Mouse (Mus musculus) thymus, adult 2 months (tissue): ENCODE measurements around the gene Nfkb1. TPM values are rescaled to one million over a fixed set of nuclear protein-coding genes. Genes with fewer than 3 reads are reported as not detected.
A peak's percentile ranks its signal among the peaks of the same experiment; 100 is the strongest.

Source experiments
- DNase-seq: peaks from one replicate; pipeline ENCODE4 v3.0.0; 2021
- H3K27ac ChIP-seq: fragments of 200-500 bp; 2 replicates; pipeline ENCODE4 v1.5.1; 2012; ENCODE audit warnings: low read length, control low read depth; ENCODE audit not compliant: control insufficient read depth, insufficient read depth
- H3K27me3 ChIP-seq: fragments of 200-500 bp; 2 replicates; pipeline ENCODE4 v1.6.1; 2012; ENCODE audit warnings: mild to moderate bottlenecking, low read length, moderate library complexity, mixed read lengths; ENCODE audit not compliant: control insufficient read depth, insufficient read depth
- H3K36me3 ChIP-seq: fragments of 200-500 bp; 2 replicates; pipeline ENCODE4 v1.6.1; 2012; ENCODE audit warnings: mild to moderate bottlenecking, low read length, moderate library complexity; ENCODE audit not compliant: control insufficient read depth, insufficient read depth
- H3K4me1 ChIP-seq: fragments of 200-500 bp; replicated peaks from 2 replicates; pipeline ENCODE4 v1.6.1; 2012; ENCODE audit warnings: low read length; ENCODE audit not compliant: control insufficient read depth, insufficient read depth
- H3K4me3 ChIP-seq: fragments of 200-500 bp; 2 replicates; pipeline ENCODE4 v1.5.1; 2012; ENCODE audit warnings: mild to moderate bottlenecking, low read length, control low read depth, moderate library complexity; ENCODE audit not compliant: control insufficient read depth, insufficient read depth
- CTCF ChIP-seq: fragments of 200-500 bp; IDR thresholded peaks from 2 replicates; pipeline ENCODE4 v1.5.1; 2012; ENCODE audit warnings: mild to moderate bottlenecking, control low read depth, low read length, moderate library complexity, borderline replicate concordance; ENCODE audit not compliant: control insufficient read depth, poor library complexity, insufficient read depth; ENCODE audit errors: extremely low read depth
- POLR2A ChIP-seq: fragments of 200-500 bp; IDR thresholded peaks from 2 replicates; pipeline ENCODE4 v1.6.1; 2012; ENCODE audit warnings: mild to moderate bottlenecking, low read length, control low read depth, moderate library complexity; ENCODE audit not compliant: control insufficient read depth, poor library complexity, insufficient read depth; ENCODE audit errors: extremely low read depth
- WGBS: fragments of 180-500 bp; shearing (Covaris S2); methylation state at CpG from one replicate; pipeline ENCODE4 v1.1.7; 2018; 5-methylcytosine and 5-hydroxymethylcytosine counted together
- polyA plus RNA-seq: library from polyadenylated mRNA; depleted of rRNA; stranded (reverse); fragments of >200 nt; gene quantifications from 2 replicates; pipeline ENCODE4 v1.2.3, GENCODE M21; 2012

Nfkb1 gene
- polyA plus RNA-seq, 1 experiment: 159 TPM

- Histone ChIP-seq H3K4me1 (no peaks in the 10 kb centered on the region; the same call in 1 of the 2 replicates), H3K36me3 (no peaks in the 10 kb centered on the region), H3K27me3 (no peaks in the 10 kb centered on the region), H3K4me3 (no peak overlapping the region), H3K27ac (no peak overlapping the region)
- no peak for DNase-seq
- 85% methylated on average over 5 of the region's 5 CpGs for WGBS
- TF ChIP-seq CTCF: no peak
- TF ChIP-seq POLR2A: no peak
Observed at GRCm38 (mm10) chr3:135702658-135703057, 11.3 kb upstream of the Nfkb1 start.

- H3K36me3 ChIP-seq: no peaks in the 10 kb centered on the region
- H3K4me1 ChIP-seq: no peaks in the 10 kb centered on the region; the same call in none of the 2 replicates
- H3K4me3 ChIP-seq: no peak overlapping the region
- DNase-seq: no peak
- H3K27ac ChIP-seq: no peak overlapping the region
- 47% methylated on average over 10 of the region's 10 CpGs for WGBS
- H3K27me3 ChIP-seq: no peaks in the 10 kb centered on the region
- TF ChIP-seq CTCF (no peak), POLR2A (no peak)
Observed at GRCm38 (mm10) chr3:135699523-135700264, 8.3 kb upstream of the Nfkb1 start.

GRCm38 (mm10) chr3:135698466-135698975, 7.2 kb upstream of the Nfkb1 start:
- H3K27me3 ChIP-seq: no peaks in the 10 kb centered on the region
- TF ChIP-seq POLR2A: no peak
- 62% methylated on average over 12 of the region's 12 CpGs for WGBS
- DNase-seq: no peak
- H3K36me3 ChIP-seq: no peaks in the 10 kb centered on the region
- no peak overlapping the region for H3K4me3 ChIP-seq
- H3K4me1 ChIP-seq: no peaks in the 10 kb centered on the region; the same call in none of the 2 replicates
- no peak overlapping the region for H3K27ac ChIP-seq

- Histone ChIP-seq H3K27me3 (no peaks in the 10 kb centered on the region), H3K36me3 (no peaks in the 10 kb centered on the region), H3K27ac (no peak overlapping the region), H3K4me3 (no peak overlapping the region), H3K4me1 (peaks cover 5% of the 10 kb centered on the region)
- 95% methylated on average over 8 of the region's 8 CpGs for WGBS
- DNase-seq: no peak
- TF ChIP-seq CTCF (no peak), POLR2A (no peak)
Observed at GRCm38 (mm10) chr3:135696262-135696661, 4.9 kb upstream of the Nfkb1 start.

GRCm38 (mm10) chr3:135692999-135693398, 1.7 kb upstream of the Nfkb1 start:
- Histone ChIP-seq H3K4me3 (no peak overlapping the region), H3K36me3 (no peaks in the 10 kb centered on the region), H3K4me1 (peaks cover 10% of the 10 kb centered on the region), H3K27ac (no peak overlapping the region), H3K27me3 (no peaks in the 10 kb centered on the region)
- DNase-seq: no peak
- WGBS: 61% methylated on average over 3 of the region's 3 CpGs
- TF ChIP-seq POLR2A: no peak
- TF ChIP-seq CTCF: no peak

GRCm38 (mm10) chr3:135690568-135691190, 668 bp downstream of the Nfkb1 start:
- TF ChIP-seq POLR2A: 0 out of 2 replicates have a peak, but pooled peaks have one; percentile 6
- no peak for TF ChIP-seq CTCF
- peaks cover 12% of the 10 kb centered on the region for H3K4me1 ChIP-seq
- 2% methylated on average over 47 of the region's 47 CpGs for WGBS
- peak; percentile 65 for DNase-seq
- no peaks in the 10 kb centered on the region for H3K27me3 ChIP-seq
- H3K27ac ChIP-seq: peak overlapping the region; percentile 61; the same call in 1 of the 2 replicates
- H3K4me3 ChIP-seq: peak overlapping the region; percentile 64
- H3K36me3 ChIP-seq: no peaks in the 10 kb centered on the region
